Comparison of ENCODE assay signal across 11 mouse cellular contexts in genomic region chr17:24199252-24199651, GRCm38 (mm10). TPM values are rescaled to one million over a fixed set of nuclear protein-coding genes. Genes with fewer than 3 reads are reported as not detected.
A peak's percentile ranks its signal among the peaks of the same experiment; 100 is the strongest.
DNase-seq lines count a peak whose midpoint lies in the region; ATAC-seq lines count a peak whose summit lies in the region.
"Had no signal": no experiment of that assay in that cellular context is flagged by ENCODE, and none has a peak within 500 bp of the region (broad histone marks: within the 10 kb centered on the region; RNA-seq: fewer than 3 reads in every experiment).

No protein-coding gene starts in this region.

- H3K27ac ChIP-seq in limb, embryonic 10.5 days = no peak overlapping the region

- DNase-seq in cerebellum, postnatal 36 days = peak; percentile 48 to 54
- DNase-seq in left cerebral cortex, postnatal 10 days (ENCODE audit: extremely low spot score in 1 of 2, low spot score in 2 of 2) = peak; percentile 48 to 51
- peak; percentile 70 to 85 for DNase-seq in right cerebral cortex, postnatal 36 days (ENCODE audit: low spot score in 2 of 2)
- DNase-seq in lung, postnatal 36 days = no peak
- DNase-seq in adrenal gland, adult (ENCODE audit: inconsistent age in 2 of 2, low spot score in 1 of 2) = no peak
- DNase-seq in limb, embryonic 10.5 days (ENCODE audit: low spot score) = no peak
- DNase-seq: adrenal gland, postnatal 36 days; thymus, postnatal 4 days had no signal

- ATAC-seq in megakaryocyte, adult 5-6 weeks (ENCODE audit: poor library complexity, severe bottlenecking) = no peak

- no peaks in the 10 kb centered on the region for H3K9me3 ChIP-seq in megakaryocyte, embryonic 14.5 days
- H3K9me3 ChIP-seq in limb, embryonic 10.5 days (replicated peaks) = no peaks in the 10 kb centered on the region
- H3K9me3 ChIP-seq: heart, embryonic 12.5 days had no signal

- no peaks in the 10 kb centered on the region for H3K27me3 ChIP-seq in megakaryocyte, embryonic 14.5 days (replicated peaks)
- H3K27me3 ChIP-seq in limb, embryonic 10.5 days (ENCODE audit: low read depth, poor library complexity, severe bottlenecking) = no peaks in the 10 kb centered on the region
- H3K27me3 ChIP-seq: heart, embryonic 12.5 days had no signal

- peak overlapping the region; percentile 21 for H3K4me3 ChIP-seq in megakaryocyte, embryonic 14.5 days (replicated peaks)
- no peak overlapping the region for H3K4me3 ChIP-seq in limb, embryonic 10.5 days
- H3K4me3 ChIP-seq: heart, embryonic 12.5 days had no signal

- WGBS in limb, embryonic 10.5 days = 78% methylated on average over 4 of the region's 4 CpGs

- intact Hi-C loops in left cerebral cortex, postnatal 10 days (cut with DNase I) = no loop called here

- H3K36me3 ChIP-seq in megakaryocyte, embryonic 14.5 days (replicated peaks; ENCODE audit: low read length) = peaks cover 48% of the 10 kb centered on the region
- no peaks in the 10 kb centered on the region for H3K36me3 ChIP-seq in limb, embryonic 10.5 days
- H3K36me3 ChIP-seq: heart, embryonic 12.5 days had no signal

- H3K4me1 ChIP-seq in megakaryocyte, embryonic 14.5 days = peaks cover 96% of the 10 kb centered on the region
- H3K4me1 ChIP-seq in limb, embryonic 10.5 days = peaks cover 8% of the 10 kb centered on the region

RNA-seq across cellular contexts. Expression of gene Tbc1d24, which starts 6.1 kb away (rescaled TPM):
- polyA plus RNA-seq in megakaryocyte, embryonic 14.5 days (2012; ENCODE audit: insufficient read depth, low replicate concordance) = 1.1 TPM in 1 of 2 replicates, not detected in the other
- 5.5 and 11.8 TPM in 2 replicates for total RNA-seq in megakaryocyte, adult 5-6 weeks (2015)
- 4.0 and 4.6 TPM in 2 replicates for total RNA-seq in megakaryocyte, adult 5-6 weeks (2017)
- total RNA-seq in left cerebral cortex, postnatal 10 days (2021) = 10 to 100 TPM; 70.4 to 74.8 TPM
- polyA plus RNA-seq in limb, embryonic 10.5 days (2016; fragmentation: Nextera tagmentation; extraction: Ambion mirVana) = 3.9 and 8.7 TPM in 2 replicates

RNA-seq across cellular contexts. Expression of gene Ntn3, which starts 10.1 kb away (rescaled TPM):
- 0.25 TPM in 1 of 2 replicates, not detected in the other for polyA plus RNA-seq in megakaryocyte, embryonic 14.5 days (2012; ENCODE audit: insufficient read depth, low replicate concordance)
- 0.11 TPM in 1 of 2 replicates, not detected in the other for total RNA-seq in megakaryocyte, adult 5-6 weeks (2015)
- total RNA-seq in megakaryocyte, adult 5-6 weeks (2017) = 0.08 TPM in 1 of 2 replicates, not detected in the other
- 10 to 100 TPM; 13.1 to 14.4 TPM for total RNA-seq in left cerebral cortex, postnatal 10 days (2021)
- polyA plus RNA-seq in limb, embryonic 10.5 days (2016; fragmentation: Nextera tagmentation; extraction: Ambion mirVana) = 6.7 and 10.7 TPM in 2 replicates

RNA-seq across cellular contexts. Expression of gene Tedc2, which starts 21.4 kb away (rescaled TPM):
- 7.4 and 13.2 TPM in 2 replicates for polyA plus RNA-seq in megakaryocyte, embryonic 14.5 days (2012; ENCODE audit: insufficient read depth, low replicate concordance)
- total RNA-seq in megakaryocyte, adult 5-6 weeks (2015) = 6.6 and 7.8 TPM in 2 replicates
- total RNA-seq in megakaryocyte, adult 5-6 weeks (2017) = 12.3 and 13.5 TPM in 2 replicates
- 10 to 100 TPM in 1 of 2 experiments, 1 to 10 TPM in 1; 8.9 to 10.4 TPM for total RNA-seq in left cerebral cortex, postnatal 10 days (2021)
- polyA plus RNA-seq in limb, embryonic 10.5 days (2016; fragmentation: Nextera tagmentation; extraction: Ambion mirVana) = 24.1 and 24.5 TPM in 2 replicates

RNA-seq across cellular contexts. Expression of gene Atp6v0c, which starts 29.8 kb away (rescaled TPM):
- 252 and 695 TPM in 2 replicates for polyA plus RNA-seq in megakaryocyte, embryonic 14.5 days (2012; ENCODE audit: insufficient read depth, low replicate concordance)
- 468 and 476 TPM in 2 replicates for total RNA-seq in megakaryocyte, adult 5-6 weeks (2015)
- total RNA-seq in megakaryocyte, adult 5-6 weeks (2017) = 175 and 180 TPM in 2 replicates
- total RNA-seq in left cerebral cortex, postnatal 10 days (2021) = 1,000 to 10,000 TPM; 1,322 to 1,387 TPM
- polyA plus RNA-seq in limb, embryonic 10.5 days (2016; fragmentation: Nextera tagmentation; extraction: Ambion mirVana) = 414 and 422 TPM in 2 replicates

RNA-seq across cellular contexts. Expression of gene Amdhd2, which starts 35.7 kb away (rescaled TPM):
- 68.6 and 109 TPM in 2 replicates for polyA plus RNA-seq in megakaryocyte, embryonic 14.5 days (2012; ENCODE audit: insufficient read depth, low replicate concordance)
- total RNA-seq in megakaryocyte, adult 5-6 weeks (2015) = 28.8 and 36.3 TPM in 2 replicates
- total RNA-seq in megakaryocyte, adult 5-6 weeks (2017) = 44.4 and 68.1 TPM in 2 replicates
- 10 to 100 TPM; 33.3 to 36.0 TPM for total RNA-seq in left cerebral cortex, postnatal 10 days (2021)
- 49.1 and 49.5 TPM in 2 replicates for polyA plus RNA-seq in limb, embryonic 10.5 days (2016; fragmentation: Nextera tagmentation; extraction: Ambion mirVana)

Comparison
In these comparisons a context has a peak if more than half of its experiments do, and no peak if none do; other contexts are left out.
1. DNase-seq: peak in cerebellum, postnatal 36 days (2 of 2), left cerebral cortex, postnatal 10 days (2 of 2) and right cerebral cortex, postnatal 36 days (2 of 2); none in lung, postnatal 36 days (single experiment), adrenal gland, adult (0 of 2) and limb, embryonic 10.5 days (single experiment).
2. RNA of gene Tbc1d24, which starts 6.1 kb away (total RNA-seq): 70.4 to 74.8 TPM in left cerebral cortex, postnatal 10 days; 4.0 to 11.8 TPM in megakaryocyte, adult 5-6 weeks; every median in the first group is over 4 times any median in the second.
3. RNA of gene Ntn3, which starts 10.1 kb away (total RNA-seq): 13.1 to 14.4 TPM in left cerebral cortex, postnatal 10 days; 0.08 to 0.11 TPM in megakaryocyte, adult 5-6 weeks; every median in the first group is over 10 times any median in the second.